Mouse (Mus musculus): ENCODE measurements around the gene 3110009E18Rik.

3110009E18Rik gene

GRCm38 (mm10) chr1:120101227-120101609, 19.8 kb upstream of the 3110009E18Rik start:
- DNase-seq (ENCODE audit: low spot score in 2 of 2), result no peak

DNA sequence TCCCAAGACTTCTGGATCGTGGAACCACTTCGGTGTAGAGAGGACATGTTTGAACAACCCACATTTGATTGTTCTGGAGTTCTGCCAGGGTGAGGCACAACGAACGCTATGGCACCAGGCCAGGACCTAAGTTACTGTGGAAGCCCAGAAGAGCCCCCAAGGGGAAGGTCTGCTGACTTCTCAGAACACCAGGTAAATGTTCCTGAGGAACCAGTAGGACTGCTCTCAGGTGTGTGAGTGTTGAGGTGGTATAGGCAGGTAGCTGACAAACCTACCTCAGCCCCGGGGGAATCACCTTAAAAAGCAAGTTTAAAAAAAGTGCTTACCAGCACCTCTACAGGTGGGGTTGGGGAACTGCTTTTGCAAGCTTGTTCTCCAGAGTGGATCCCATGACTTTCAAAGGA, 15.4 kb upstream of the 3110009E18Rik start:
- no peak for DNase-seq (ENCODE audit: low spot score in 2 of 2)

DNA sequence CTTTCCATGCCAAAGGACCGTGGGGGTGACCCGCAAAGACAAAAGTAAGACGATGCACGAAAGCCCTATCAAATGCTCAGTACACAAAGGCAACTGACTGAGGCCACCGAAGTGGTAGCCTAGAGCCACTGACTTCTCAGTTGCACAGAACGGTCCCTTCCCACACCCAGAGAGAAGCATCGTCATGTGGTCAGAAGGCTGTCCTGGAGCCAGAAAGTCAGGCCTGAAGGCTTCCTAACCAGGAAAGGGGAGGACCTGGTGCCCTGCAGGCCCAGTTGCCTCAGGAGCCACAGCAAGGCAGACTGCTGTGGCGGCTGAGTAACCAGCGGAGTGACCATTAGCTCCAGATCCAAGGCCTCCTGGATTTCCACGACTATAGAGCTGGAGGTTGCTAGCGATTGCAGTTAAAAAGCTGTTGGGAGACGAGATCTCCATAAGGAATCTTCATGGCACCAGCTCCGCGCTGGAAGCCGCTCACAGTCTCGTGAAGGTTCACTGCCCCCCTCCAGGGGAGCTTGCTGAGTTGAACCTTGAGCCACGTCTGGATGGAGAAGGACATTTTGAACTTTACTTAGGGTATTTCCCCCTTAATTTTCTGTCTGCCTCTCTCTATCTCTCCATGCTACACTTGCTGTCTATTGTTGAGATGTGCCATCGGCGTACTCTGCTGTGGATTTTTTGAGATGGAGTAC, 11.1 kb upstream of the 3110009E18Rik start:
- DNase-seq (ENCODE audit: low spot score in 2 of 2), result no peak

- DNase-seq (ENCODE audit: low spot score in 2 of 2), result no peak
Measured at GRCm38 (mm10) chr1:120111766-120112165, 9.2 kb upstream of the 3110009E18Rik start.

DNA sequence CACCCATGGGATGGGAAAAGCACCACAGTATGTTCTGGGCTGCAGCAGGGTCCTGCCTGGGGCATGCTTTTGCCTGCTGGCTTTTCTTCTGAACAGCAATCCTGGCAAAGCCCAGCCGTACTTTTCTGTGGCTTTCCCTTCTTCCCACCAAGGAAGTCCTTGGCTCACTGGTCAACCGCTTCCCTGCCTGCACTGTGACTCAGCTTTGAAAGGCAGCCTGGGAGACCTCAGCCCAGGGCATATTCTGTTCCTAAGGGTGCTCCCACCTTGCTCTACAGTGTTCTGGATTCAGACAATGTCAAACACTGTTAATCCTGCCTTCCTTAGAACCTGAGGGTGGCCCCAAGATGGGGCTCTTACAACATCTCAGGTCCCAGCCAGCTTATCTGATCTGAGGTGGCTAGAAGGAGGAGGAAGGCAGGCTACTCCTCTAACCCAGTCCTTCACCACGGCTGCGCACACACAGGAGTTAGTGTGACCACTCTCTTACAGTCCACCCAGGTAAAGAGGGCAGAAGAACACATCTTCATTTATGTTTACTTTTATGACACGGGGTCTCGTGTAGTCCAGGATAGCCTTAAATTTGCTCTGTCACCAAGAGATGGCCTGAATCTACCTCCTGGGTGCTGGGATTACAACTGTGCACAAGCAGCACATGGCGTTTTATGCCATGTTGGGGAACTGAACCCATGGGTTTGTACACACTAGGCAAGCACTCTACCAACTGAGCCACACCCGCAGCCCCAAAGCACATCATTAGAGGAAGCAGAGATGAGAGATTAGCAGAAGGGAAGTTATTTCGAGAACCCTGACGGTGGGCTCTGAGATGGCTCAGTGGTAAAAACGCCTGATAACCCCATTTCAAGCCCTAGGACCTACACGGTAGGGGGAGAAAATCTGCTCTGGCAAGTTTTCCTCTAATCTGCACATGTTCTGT, 8.5 kb upstream of the 3110009E18Rik start:
- DNase-seq (ENCODE audit: low spot score in 2 of 2), result no peak

GRCm38 (mm10) chr1:120115671-120116081, 5.3 kb upstream of the 3110009E18Rik start:
- DNase-seq (ENCODE audit: low spot score in 2 of 2), result peak; percentile 75 to 89

- DNase-seq (ENCODE audit: low spot score in 2 of 2), result no peak
Measured at GRCm38 (mm10) chr1:120116106-120116505, 4.9 kb upstream of the 3110009E18Rik start.

- DNase-seq (ENCODE audit: low spot score in 2 of 2), result no peak
Measured at GRCm38 (mm10) chr1:120118854-120119253, 2.1 kb upstream of the 3110009E18Rik start.

DNA sequence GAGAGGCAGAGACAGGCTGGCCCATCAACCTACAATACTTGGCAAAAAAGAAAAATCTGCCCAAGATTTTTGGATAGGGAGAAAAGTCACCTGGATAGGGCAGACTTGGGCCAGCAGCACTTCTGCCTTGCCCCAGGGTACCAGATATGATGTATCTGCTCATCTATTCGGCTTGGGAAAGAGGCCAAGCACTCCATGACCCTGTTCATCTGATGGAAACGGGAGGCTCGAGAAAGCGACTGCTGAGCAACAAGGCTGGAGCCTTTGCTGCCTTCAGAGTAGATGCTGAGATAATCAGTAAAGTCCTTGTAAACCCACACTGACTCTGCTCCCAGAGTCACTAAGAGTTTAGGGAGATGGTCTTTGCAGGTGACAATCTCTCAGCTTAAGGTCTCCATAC, 1.6 kb upstream of the 3110009E18Rik start:
- no peak for DNase-seq (ENCODE audit: low spot score in 2 of 2)

GRCm38 (mm10) chr1:120120141-120120968, 632 bp upstream of the 3110009E18Rik start:
- peak in 1 of 2 experiments; percentile 22 for DNase-seq (ENCODE audit: low spot score in 2 of 2)

DNA sequence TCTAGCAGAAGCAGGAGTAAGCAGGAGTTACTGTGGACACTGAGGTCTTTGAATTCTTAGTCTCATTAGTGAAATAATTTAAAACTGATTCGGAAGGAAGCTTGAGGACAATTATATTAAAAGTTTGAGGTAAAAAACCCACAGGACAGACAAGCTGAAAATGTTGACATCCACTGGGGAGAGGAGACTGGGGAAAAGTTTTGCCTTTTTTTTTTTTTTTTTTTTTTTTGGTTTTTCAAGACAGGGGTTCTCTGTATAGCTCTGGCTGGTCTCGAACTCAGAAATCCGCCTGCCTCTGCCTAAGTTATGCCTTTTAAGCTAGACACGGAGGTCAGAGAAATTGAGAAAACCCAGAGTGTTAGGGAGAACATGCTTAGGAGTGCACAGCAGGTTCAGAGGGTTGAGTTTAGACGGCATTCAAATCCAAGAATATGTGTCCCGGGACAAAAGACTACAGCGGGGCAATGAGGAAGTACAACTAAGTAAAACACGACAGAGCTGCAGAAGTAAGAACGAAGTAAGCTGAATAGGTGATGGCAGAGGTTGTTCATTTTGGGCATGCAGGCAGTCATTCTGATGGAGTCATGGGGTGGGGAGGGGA, 1.0 kb downstream of the 3110009E18Rik start:
- no peak for DNase-seq (ENCODE audit: low spot score in 2 of 2)

DNA sequence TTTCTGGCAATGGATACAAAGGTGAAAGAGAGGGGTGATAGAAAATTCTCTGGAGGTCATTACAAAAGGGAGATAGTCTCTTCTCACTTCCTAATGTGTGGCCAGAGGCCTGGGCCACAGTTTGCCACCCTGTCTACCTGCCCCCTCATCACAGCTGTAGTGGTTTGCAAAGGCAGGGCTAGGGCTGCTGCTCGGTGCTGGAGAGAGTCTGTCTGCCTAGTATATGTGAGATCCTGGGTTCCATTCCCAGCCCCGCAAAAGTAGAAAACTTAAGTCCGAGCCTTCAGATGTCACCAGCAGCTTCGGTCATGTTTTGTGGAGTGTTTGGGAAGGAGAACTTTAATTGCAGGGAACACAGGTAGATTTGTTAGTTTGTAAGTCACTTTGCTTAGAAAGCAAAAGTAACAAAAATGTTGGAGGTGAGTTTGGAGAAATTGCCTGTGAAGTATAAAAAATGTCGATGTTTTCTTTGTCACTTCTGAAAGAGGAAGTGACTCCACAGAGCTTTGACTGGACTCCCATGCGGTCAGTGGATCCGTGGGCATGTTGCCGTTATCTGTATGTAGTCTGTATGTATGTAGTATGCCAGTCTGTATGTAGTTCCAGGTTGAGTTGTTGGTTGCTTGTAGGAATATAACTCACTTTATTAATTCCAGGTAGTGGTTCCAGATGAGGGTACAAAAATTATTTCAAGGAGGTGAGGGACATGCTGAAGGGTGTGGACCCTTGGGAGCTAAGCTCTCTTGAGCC, 1.8 kb downstream of the 3110009E18Rik start:
- DNase-seq (ENCODE audit: low spot score in 2 of 2), result no peak

- no peak for DNase-seq (ENCODE audit: low spot score in 2 of 2)
Measured at GRCm38 (mm10) chr1:120124839-120125238, 3.9 kb downstream of the 3110009E18Rik start.

DNA sequence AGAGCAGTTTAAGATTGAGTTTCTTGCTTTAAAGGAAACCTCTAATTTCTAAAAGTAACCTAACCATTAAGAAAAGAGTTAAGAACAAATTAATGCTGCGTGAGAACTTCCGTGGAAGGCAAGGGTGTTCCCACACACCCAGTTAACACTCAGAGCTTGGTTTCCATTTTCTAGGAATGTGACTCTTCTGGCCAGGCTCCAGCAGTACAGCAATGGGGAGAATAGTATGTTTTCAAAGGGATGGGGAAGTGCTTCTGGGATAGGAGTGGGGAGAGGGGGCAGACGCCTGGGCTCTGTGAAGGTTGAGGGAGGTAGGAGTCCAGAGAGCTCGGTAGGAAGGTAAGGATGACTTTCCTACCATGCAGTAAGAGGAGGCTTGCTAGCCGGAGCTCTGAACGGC, 4.5 kb downstream of the 3110009E18Rik start:
- no peak for DNase-seq (ENCODE audit: low spot score in 2 of 2)

- no peak for DNase-seq (ENCODE audit: low spot score in 2 of 2)
Measured at GRCm38 (mm10) chr1:120126318-120126717, 5.3 kb downstream of the 3110009E18Rik start.

DNA sequence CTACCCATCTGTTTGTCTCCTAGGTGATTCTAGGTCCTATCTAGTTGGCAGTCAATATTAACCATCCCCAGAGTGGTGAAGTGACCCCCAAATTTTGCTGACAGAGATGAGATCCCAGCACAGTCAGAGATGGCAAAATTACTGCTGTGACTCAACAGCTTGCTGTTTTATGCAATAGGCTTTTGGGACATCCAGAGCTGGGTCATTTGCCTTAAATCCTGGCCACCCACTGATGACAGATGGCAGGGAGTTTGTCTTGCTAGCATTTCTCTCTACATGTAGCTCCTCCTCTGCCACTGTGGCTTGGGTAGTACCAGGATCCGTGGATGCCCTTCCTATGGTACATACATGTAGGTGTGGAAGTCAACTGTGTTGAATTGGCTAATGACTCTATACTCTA, 11.4 kb downstream of the 3110009E18Rik start:
- no peak for DNase-seq (ENCODE audit: low spot score in 2 of 2)

- peak; percentile 68 to 73 for DNase-seq (ENCODE audit: low spot score in 2 of 2)
Measured at GRCm38 (mm10) chr1:120135934-120136786, 15.2 kb downstream of the 3110009E18Rik start.

DNA sequence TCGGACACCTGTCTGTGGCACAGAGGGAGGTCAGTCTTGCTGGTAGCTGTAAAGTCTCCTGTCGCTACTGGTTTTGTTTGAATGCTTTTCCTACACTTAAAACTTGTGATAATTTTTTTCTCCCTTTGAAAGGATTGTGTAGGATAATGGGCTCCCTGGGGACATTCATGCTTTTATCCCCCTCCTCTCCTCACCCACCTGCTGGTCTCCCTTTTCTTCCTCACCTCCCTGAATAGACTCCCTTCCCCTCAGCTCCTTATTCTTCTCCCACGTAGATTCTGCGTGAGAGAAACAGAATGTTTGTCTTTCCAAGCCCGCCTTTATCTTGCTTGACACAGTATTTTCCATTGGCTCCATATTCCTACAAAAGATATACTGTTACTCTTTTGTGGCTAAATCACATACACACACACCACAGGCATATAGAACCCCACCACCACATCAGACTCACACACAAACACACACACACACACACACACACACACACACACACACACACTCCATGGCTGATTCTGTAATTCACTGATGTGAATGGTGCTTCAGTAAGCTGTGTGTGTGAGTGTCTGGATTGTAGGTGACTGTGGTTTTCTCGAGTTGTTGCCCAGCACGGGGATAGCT, 18.0 kb downstream of the 3110009E18Rik start:
- DNase-seq (ENCODE audit: low spot score in 2 of 2), result no peak

GRCm38 (mm10) chr1:120140144-120140693, 19.2 kb downstream of the 3110009E18Rik start:
- DNase-seq (ENCODE audit: low spot score in 2 of 2), result no peak
